Mouse (Mus musculus) spleen, adult 12 weeks (tissue): ENCODE results near the gene AC129217.1.
A peak's percentile ranks its signal among the peaks of the same experiment; 100 is the strongest.

Source experiments
- DNase-seq: peaks from one replicate; pipeline ENCODE4 v3.0.0; 2022; ENCODE audit warnings: low spot score

AC129217.1 gene

GRCm38 (mm10) chr19:8870838-8871237, 41.3 kb downstream of the AC129217.1 start:
- DNase-seq = no peak

- peak; percentile 93 for DNase-seq
These were observed 42.0 kb downstream of the AC129217.1 start, which contains the start of gene Ubxn1 for GRCm38 (mm10) chr19:8871267-8872186. Gene Ubxn1, plus strand, starts transcription at chr19:8871496.

GRCm38 (mm10) chr19:8872266-8872840, 42.8 kb downstream of the AC129217.1 start:
- no peak for DNase-seq

- no peak for DNase-seq
These were observed 45.5 kb downstream of the AC129217.1 start for GRCm38 (mm10) chr19:8875031-8875430.

GRCm38 (mm10) chr19:8880311-8881033, 50.9 kb downstream of the AC129217.1 start, which contains the start of gene Uqcc3:
Gene Uqcc3, minus strand, starts transcription at chr19:8880923.
- DNase-seq = peak; percentile 78

GRCm38 (mm10) chr19:8881034-8881392, 51.4 kb downstream of the AC129217.1 start:
- DNase-seq = no peak

GRCm38 (mm10) chr19:8883616-8884015, 54.0 kb downstream of the AC129217.1 start, which contains the start of the genes Lbhd1 and Gm49403:
Gene Lbhd1, plus strand, starts transcription at chr19:8883732.
Gene Gm49403, plus strand, starts transcription at chr19:8883930.
- DNase-seq = no peak

GRCm38 (mm10) chr19:8886916-8887584, 57.5 kb downstream of the AC129217.1 start:
- no peak for DNase-seq

- DNase-seq = no peak
These were observed 58.3 kb downstream of the AC129217.1 start for GRCm38 (mm10) chr19:8887585-8888463.

GRCm38 (mm10) chr19:8888511-8889385, 59.2 kb downstream of the AC129217.1 start, which contains the start of the genes 1810009A15Rik and Gm49416:
Gene 1810009A15Rik, plus strand, starts transcription at chr19:8888853.
Gene Gm49416, plus strand, starts transcription at chr19:8888926.
- peak; percentile 92 for DNase-seq
